Mouse (Mus musculus): ENCODE measurements around the gene St6galnac4. TPM values are rescaled to one million over a fixed set of nuclear protein-coding genes. Genes with fewer than 3 reads are reported as not detected.

Gene St6galnac4
- polyA plus RNA-seq, 1 experiment from 2014 or later: 18.7 TPM

GRCm38 (mm10) chr2:32604631-32605030 is 17.7 kb downstream of the St6galnac4 start:
- no peaks in the 10 kb centered on the region for H3K36me3 ChIP-seq (ENCODE audit: control insufficient read depth, insufficient read depth, low read length)
- no peaks in the 10 kb centered on the region for H3K9me3 ChIP-seq (replicated peaks; ENCODE audit: control insufficient read depth, low read length)
- H3K4me3 ChIP-seq (ENCODE audit: low read depth, low read length): no peak overlapping the region
- H3K27ac ChIP-seq (ENCODE audit: low read depth, low read length): no peak overlapping the region
- no peak overlapping the region for H3K4me2 ChIP-seq (ENCODE audit: low read length)
- H3K4me1 ChIP-seq (ENCODE audit: control insufficient read depth, insufficient read depth, low read length): no peaks in the 10 kb centered on the region
- ATAC-seq: no peak
- DNase-seq (ENCODE audit: low spot score): no peak
- H3K9ac ChIP-seq (ENCODE audit: low read length): no peak overlapping the region
- H3K27me3 ChIP-seq (replicated peaks; ENCODE audit: control insufficient read depth, insufficient read depth, low read length): no peaks in the 10 kb centered on the region
- 49% methylated on average over 10 of the region's 10 CpGs for WGBS

DNA sequence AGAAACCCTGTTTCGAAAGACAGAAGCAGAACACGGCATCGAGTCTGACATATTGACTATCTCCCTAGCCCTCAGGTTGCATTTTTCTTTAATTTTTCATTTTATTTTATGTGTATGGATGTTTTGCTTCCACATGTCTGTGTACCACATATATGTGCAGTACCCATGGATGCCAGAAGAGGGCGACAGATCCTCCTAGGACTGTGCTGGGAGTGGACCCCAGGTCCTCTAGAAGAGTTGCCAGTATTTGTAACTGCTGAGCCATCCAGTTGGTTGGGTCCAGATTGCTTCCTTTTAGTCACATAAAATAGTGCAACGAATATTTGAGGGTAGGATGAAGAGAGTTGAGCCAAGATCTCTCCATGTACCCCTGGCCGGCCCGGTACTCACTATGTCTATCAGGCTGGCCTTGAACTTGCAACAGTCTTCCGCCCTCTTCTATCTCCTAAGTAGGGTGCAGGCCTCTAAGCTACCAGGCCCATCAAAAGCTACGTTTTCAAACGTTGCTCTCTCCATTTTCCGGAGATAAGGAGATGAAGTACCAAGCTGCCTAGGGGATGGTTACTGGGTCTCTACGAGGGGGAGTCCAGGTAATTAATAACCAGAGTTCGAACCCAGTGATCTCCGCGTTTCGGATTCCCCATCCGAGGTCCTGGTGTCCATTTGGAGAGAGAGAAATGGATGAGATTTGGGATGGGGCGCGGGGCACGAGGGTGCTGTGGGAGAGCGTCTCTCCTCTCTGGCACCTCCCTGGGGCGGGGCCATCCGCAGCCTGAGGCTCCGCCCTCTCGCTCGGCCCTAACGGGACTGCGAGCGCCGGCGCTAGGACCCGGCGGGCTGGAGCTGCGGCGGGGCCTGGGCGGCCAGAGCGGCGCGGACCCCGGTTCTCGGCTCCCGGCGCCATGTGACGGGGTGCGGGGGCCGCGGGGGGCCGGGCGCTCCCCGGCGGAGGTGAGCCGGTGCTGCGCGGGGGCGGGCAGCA is 19.6 kb downstream of the St6galnac4 start:
- WGBS: 13% methylated on average over 47 of the region's 55 CpGs
- Histone ChIP-seq H3K9ac (ENCODE audit: low read length) (peak overlapping the region; percentile 79), H3K27ac (ENCODE audit: low read depth, low read length) (no peak overlapping the region), H3K4me3 (ENCODE audit: low read depth, low read length) (peak overlapping the region; percentile 72), H3K36me3 (ENCODE audit: control insufficient read depth, insufficient read depth, low read length) (no peaks in the 10 kb centered on the region), H3K9me3 (replicated peaks; ENCODE audit: control insufficient read depth, low read length) (no peaks in the 10 kb centered on the region), H3K4me1 (ENCODE audit: control insufficient read depth, insufficient read depth, low read length) (peaks cover 2% of the 10 kb centered on the region; the same call in 1 of the 2 replicates), H3K4me2 (ENCODE audit: low read length) (peak overlapping the region; percentile 89), H3K27me3 (replicated peaks; ENCODE audit: control insufficient read depth, insufficient read depth, low read length) (no peaks in the 10 kb centered on the region)
- ATAC-seq (peak; percentile 88), DNase-seq (ENCODE audit: low spot score) (peak; percentile 88)

GRCm38 (mm10) chr2:32607262-32607947 is 20.5 kb downstream of the St6galnac4 start:
- peak overlapping the region; percentile 72 for H3K4me3 ChIP-seq (ENCODE audit: low read depth, low read length)
- H3K9me3 ChIP-seq (replicated peaks; ENCODE audit: control insufficient read depth, low read length): no peaks in the 10 kb centered on the region
- no peaks in the 10 kb centered on the region for H3K36me3 ChIP-seq (ENCODE audit: control insufficient read depth, insufficient read depth, low read length)
- 7% methylated on average over 32 of the region's 34 CpGs for WGBS
- DNase-seq (ENCODE audit: low spot score) (peak; percentile 43), ATAC-seq (peak; percentile 33)
- peaks cover 2% of the 10 kb centered on the region; the same call in 1 of the 2 replicates for H3K4me1 ChIP-seq (ENCODE audit: control insufficient read depth, insufficient read depth, low read length)
- H3K27me3 ChIP-seq (replicated peaks; ENCODE audit: control insufficient read depth, insufficient read depth, low read length): no peaks in the 10 kb centered on the region
- no peak overlapping the region for H3K27ac ChIP-seq (ENCODE audit: low read depth, low read length)
- H3K9ac ChIP-seq (ENCODE audit: low read length): peak overlapping the region; percentile 79
- H3K4me2 ChIP-seq (ENCODE audit: low read length): peak overlapping the region; percentile 89

DNA sequence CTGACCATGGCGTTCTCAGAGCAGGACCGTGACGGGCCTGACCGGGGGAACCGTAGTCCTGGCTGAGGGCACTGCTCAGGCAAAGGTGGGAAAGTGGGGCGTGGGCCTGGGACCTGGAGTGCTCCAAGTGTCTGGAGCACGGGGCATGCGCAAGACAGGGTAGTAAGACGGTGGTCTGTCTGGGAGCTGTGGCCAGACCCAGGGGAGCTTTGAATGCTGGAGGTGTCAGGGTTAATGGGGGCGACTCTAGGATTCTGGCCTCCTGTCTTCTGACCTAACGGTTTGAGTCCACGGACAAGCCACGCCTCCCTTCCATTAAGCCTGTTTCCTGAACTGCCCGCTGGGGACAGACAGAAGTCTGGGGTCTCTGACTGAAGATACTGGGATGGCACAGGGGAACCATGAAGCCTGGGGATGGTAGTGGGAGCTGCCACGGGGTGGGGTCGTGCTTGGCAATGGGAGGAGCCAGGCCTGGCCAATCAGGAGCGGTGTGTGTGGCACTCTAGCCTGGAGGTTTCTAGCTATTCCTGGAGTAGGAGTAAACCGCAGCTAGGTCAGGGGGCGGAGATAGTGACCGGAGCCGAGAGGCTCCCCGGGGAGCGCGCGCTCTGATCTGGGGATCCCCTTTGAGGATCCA is 21.4 kb downstream of the St6galnac4 start:
- Histone ChIP-seq H3K4me3 (ENCODE audit: low read depth, low read length) (peak overlapping the region; percentile 72; the same call in 1 of the 2 replicates), H3K36me3 (ENCODE audit: control insufficient read depth, insufficient read depth, low read length) (no peaks in the 10 kb centered on the region), H3K9me3 (replicated peaks; ENCODE audit: control insufficient read depth, low read length) (no peaks in the 10 kb centered on the region), H3K4me2 (ENCODE audit: low read length) (peak overlapping the region; percentile 30), H3K27ac (ENCODE audit: low read depth, low read length) (no peak overlapping the region), H3K9ac (ENCODE audit: low read length) (no peak overlapping the region; the same call in 1 of the 2 replicates), H3K27me3 (replicated peaks; ENCODE audit: control insufficient read depth, insufficient read depth, low read length) (no peaks in the 10 kb centered on the region), H3K4me1 (ENCODE audit: control insufficient read depth, insufficient read depth, low read length) (peaks cover 2% of the 10 kb centered on the region; the same call in 1 of the 2 replicates)
- ATAC-seq: peak; percentile 22; the same call in 1 of the 2 replicates
- peak; percentile 41 for DNase-seq (ENCODE audit: low spot score)
- WGBS: 11% methylated on average over 25 of the region's 25 CpGs

DNA sequence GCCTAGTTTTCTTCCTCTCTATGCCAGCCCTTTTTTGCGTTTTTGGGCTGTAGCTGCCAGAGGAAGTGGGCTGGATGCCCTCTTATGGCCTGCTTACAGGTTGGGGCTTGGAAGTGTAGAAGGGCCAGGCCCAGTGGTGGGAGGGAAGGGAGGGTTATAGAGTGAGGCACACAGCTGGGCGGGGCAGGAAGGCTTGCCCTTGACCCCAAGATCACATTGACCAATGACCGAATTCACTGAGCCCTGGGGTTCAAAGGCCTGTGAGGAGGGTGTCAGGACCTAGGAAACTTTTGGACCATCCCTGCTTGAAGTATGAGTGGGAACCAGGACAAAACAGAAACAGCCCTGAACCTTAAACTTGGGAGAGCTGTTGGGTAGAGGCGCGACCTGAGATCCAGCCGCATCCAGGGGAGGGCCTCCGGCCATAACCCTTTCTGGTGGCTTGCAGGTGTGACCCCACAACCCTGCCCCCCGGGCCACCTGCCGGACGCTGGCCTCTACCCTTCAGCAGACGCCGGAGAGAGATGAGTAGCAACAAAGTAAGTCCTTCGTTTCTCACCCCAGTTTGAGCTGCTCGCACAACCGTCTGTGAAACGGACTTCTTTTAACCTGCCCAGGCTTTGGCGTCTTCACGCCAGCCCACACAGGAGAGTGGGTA is 22.0 kb downstream of the St6galnac4 start:
- Histone ChIP-seq H3K4me2 (ENCODE audit: low read length) (peak overlapping the region; percentile 30), H3K27me3 (replicated peaks; ENCODE audit: control insufficient read depth, insufficient read depth, low read length) (no peaks in the 10 kb centered on the region), H3K9me3 (replicated peaks; ENCODE audit: control insufficient read depth, low read length) (no peaks in the 10 kb centered on the region), H3K4me3 (ENCODE audit: low read depth, low read length) (no peak overlapping the region), H3K36me3 (ENCODE audit: control insufficient read depth, insufficient read depth, low read length) (no peaks in the 10 kb centered on the region), H3K4me1 (ENCODE audit: control insufficient read depth, insufficient read depth, low read length) (peaks cover 2% of the 10 kb centered on the region; the same call in 1 of the 2 replicates), H3K27ac (ENCODE audit: low read depth, low read length) (no peak overlapping the region), H3K9ac (ENCODE audit: low read length) (no peak overlapping the region; the same call in 1 of the 2 replicates)
- ATAC-seq (no peak), DNase-seq (ENCODE audit: low spot score) (no peak)
- 45% methylated on average over 18 of the region's 18 CpGs for WGBS

DNA sequence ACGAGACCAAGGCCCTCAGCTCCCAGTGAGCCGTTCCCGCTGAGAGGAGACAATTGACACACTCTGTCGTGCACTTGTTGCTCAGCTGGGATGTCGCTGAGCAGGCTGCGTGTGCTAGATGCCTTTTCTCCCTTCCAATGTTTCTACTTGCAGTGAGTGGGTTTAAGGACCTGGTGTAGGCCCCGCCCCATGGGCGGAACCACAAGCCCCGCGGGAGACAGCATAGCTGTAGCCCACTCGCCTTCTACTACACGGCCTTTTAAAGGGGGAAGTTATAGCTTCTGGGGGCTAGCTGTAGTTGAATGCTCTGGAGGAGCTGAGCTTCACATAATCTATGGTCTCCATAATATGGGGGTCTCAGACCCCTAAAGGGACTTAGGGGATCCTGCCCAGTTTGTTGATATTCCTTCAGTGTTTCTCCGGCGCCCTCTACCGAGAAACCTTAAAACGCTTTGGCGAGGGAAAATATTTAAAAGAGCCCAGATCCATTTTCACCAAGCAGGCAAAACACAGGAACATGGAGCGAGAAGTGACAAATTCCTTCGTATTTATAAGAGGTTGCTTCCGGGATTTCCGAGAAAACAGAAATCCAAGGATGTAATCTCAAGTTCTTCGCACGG is 23.8 kb downstream of the St6galnac4 start:
- Histone ChIP-seq H3K36me3 (ENCODE audit: control insufficient read depth, insufficient read depth, low read length) (peaks cover 6% of the 10 kb centered on the region; the same call in 1 of the 2 replicates), H3K9me3 (replicated peaks; ENCODE audit: control insufficient read depth, low read length) (no peaks in the 10 kb centered on the region), H3K27me3 (replicated peaks; ENCODE audit: control insufficient read depth, insufficient read depth, low read length) (no peaks in the 10 kb centered on the region), H3K9ac (ENCODE audit: low read length) (0 out of 2 replicates have a peak overlapping the region, but pooled peaks have one; percentile 40), H3K27ac (ENCODE audit: low read depth, low read length) (no peak overlapping the region), H3K4me2 (ENCODE audit: low read length) (peak overlapping the region; percentile 52), H3K4me1 (ENCODE audit: control insufficient read depth, insufficient read depth, low read length) (peaks cover 2% of the 10 kb centered on the region; the same call in 1 of the 2 replicates), H3K4me3 (ENCODE audit: low read depth, low read length) (peak overlapping the region; percentile 27)
- DNase-seq (ENCODE audit: low spot score): peak; percentile 65
- no peak for ATAC-seq
- 16% methylated on average over 23 of the region's 23 CpGs for WGBS

DNA sequence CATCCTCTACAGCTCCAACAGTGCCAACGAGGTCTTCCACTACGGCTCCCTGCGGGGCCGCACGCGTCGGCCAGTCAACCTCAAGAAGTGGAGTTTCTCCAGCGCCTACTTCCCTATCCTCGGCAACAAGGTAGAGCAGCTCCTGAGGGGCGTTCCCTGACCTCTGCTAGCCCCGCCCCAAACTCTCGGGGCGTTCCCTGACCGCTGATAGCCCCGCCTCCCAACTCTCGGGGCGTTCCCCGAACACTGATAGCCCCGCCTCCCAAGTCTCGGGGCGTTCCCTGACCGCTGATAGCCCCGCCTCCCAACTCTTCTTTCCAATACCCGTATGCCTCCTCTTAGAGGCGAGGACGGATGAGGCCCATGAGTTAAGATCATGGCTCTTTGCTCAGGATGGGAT is 25.4 kb downstream of the St6galnac4 start:
- Histone ChIP-seq H3K4me1 (ENCODE audit: control insufficient read depth, insufficient read depth, low read length) (peaks cover 2% of the 10 kb centered on the region; the same call in 1 of the 2 replicates), H3K9me3 (replicated peaks; ENCODE audit: control insufficient read depth, low read length) (no peaks in the 10 kb centered on the region), H3K9ac (ENCODE audit: low read length) (no peak overlapping the region), H3K4me2 (ENCODE audit: low read length) (no peak overlapping the region), H3K36me3 (ENCODE audit: control insufficient read depth, insufficient read depth, low read length) (peaks cover 6% of the 10 kb centered on the region; the same call in 1 of the 2 replicates), H3K4me3 (ENCODE audit: low read depth, low read length) (no peak overlapping the region), H3K27ac (ENCODE audit: low read depth, low read length) (no peak overlapping the region), H3K27me3 (replicated peaks; ENCODE audit: control insufficient read depth, insufficient read depth, low read length) (no peaks in the 10 kb centered on the region)
- ATAC-seq (no peak), DNase-seq (ENCODE audit: low spot score) (no peak)
- 75% methylated on average over 26 of the region's 26 CpGs for WGBS

- Histone ChIP-seq H3K4me1 (ENCODE audit: control insufficient read depth, insufficient read depth, low read length) (peaks cover 3% of the 10 kb centered on the region; the same call in 1 of the 2 replicates), H3K9ac (ENCODE audit: low read length) (no peak overlapping the region), H3K36me3 (ENCODE audit: control insufficient read depth, insufficient read depth, low read length) (peaks cover 6% of the 10 kb centered on the region; the same call in 1 of the 2 replicates), H3K9me3 (replicated peaks; ENCODE audit: control insufficient read depth, low read length) (no peaks in the 10 kb centered on the region), H3K4me3 (ENCODE audit: low read depth, low read length) (no peak overlapping the region), H3K27me3 (replicated peaks; ENCODE audit: control insufficient read depth, insufficient read depth, low read length) (no peaks in the 10 kb centered on the region), H3K27ac (ENCODE audit: low read depth, low read length) (no peak overlapping the region), H3K4me2 (ENCODE audit: low read length) (no peak overlapping the region)
- DNase-seq (ENCODE audit: low spot score): no peak
- ATAC-seq: no peak
- WGBS: 98% methylated on average over 1 of the region's 1 CpGs
Observed at GRCm38 (mm10) chr2:32617109-32617508, 30.2 kb downstream of the St6galnac4 start.

All from forebrain, embryonic 14.5 days (tissue).